ENCODE assay signal across 29 mouse cellular contexts in the genomic region with DNA sequence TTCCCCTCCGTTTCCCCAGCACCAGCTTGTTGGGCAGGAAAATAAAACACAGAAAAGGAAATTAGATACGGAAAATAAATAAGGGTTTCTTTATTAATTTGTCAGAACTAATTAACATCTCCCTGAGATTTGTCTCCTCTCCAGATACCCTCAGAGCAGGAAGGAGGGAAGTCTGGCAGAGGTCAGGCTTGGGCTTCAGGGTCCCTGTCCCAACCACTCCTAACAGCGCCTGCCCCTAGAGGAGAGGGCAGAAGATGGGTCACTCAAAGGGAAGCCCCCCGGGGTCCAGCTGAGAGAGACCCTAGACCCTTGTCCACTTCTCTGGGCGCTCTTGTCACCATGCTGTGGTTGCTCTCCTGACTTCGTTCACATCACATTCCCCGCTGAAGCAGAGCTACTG. TPM values are rescaled to one million over a fixed set of nuclear protein-coding genes. Genes with fewer than 3 reads are reported as not detected.
DNase-seq lines count a peak whose midpoint lies in the region; ATAC-seq and TF ChIP-seq lines count a peak whose summit lies in the region.
"Had no signal": no experiment of that assay in that cellular context is flagged by ENCODE, and none has a peak within 500 bp of the region (broad histone marks: within the 10 kb centered on the region; RNA-seq: fewer than 3 reads in every experiment).

No protein-coding gene starts in this region.

- H3K36me3 ChIP-seq in forebrain, embryonic 12.5 days (replicated peaks) = no peaks in the 10 kb centered on the region
- H3K36me3 ChIP-seq in forebrain, postnatal 0 days (ENCODE audit: insufficient read depth) = no peaks in the 10 kb centered on the region
- peaks cover 6% of the 10 kb centered on the region for H3K36me3 ChIP-seq in midbrain, embryonic 10.5 days
- H3K36me3 ChIP-seq in midbrain, embryonic 16.5 days (ENCODE audit: control insufficient read depth, insufficient read depth, low read length) = no peaks in the 10 kb centered on the region
- no peaks in the 10 kb centered on the region for H3K36me3 ChIP-seq in hindbrain, embryonic 13.5 days
- H3K36me3 ChIP-seq: embryonic facial prominence, embryonic 13.5 days; heart, embryonic 10.5 days; heart, embryonic 15.5 days; kidney, embryonic 15.5 days; limb, embryonic 12.5 days; liver, embryonic 15.5 days had no signal

- H3K27me3 ChIP-seq in forebrain, embryonic 12.5 days = no peaks in the 10 kb centered on the region
- H3K27me3 ChIP-seq in forebrain, postnatal 0 days (ENCODE audit: insufficient read depth, low read length) = no peaks in the 10 kb centered on the region
- H3K27me3 ChIP-seq in midbrain, embryonic 10.5 days (ENCODE audit: low read depth, poor library complexity, severe bottlenecking) = no peaks in the 10 kb centered on the region
- no peaks in the 10 kb centered on the region for H3K27me3 ChIP-seq in midbrain, embryonic 16.5 days (ENCODE audit: control insufficient read depth, insufficient read depth, low read depth, low read length)
- H3K27me3 ChIP-seq in hindbrain, embryonic 13.5 days = no peaks in the 10 kb centered on the region
- H3K27me3 ChIP-seq: embryonic facial prominence, embryonic 13.5 days; heart, embryonic 15.5 days; limb, embryonic 12.5 days; liver, embryonic 15.5 days had no signal

- no peak for ATAC-seq in forebrain, embryonic 12.5 days (ENCODE audit: low FRiP score)
- ATAC-seq in forebrain, postnatal 0 days = no peak
- ATAC-seq in midbrain, embryonic 16.5 days = no peak
- ATAC-seq in hindbrain, embryonic 13.5 days (ENCODE audit: low FRiP score) = no peak
- ATAC-seq in inflammation-experienced regulatory T-cells, adult 6 months = no peak

- intact Hi-C loops in heart, postnatal 36 days (cut with DNase I) = no loop called here

- 84% methylated on average over 7 of the region's 7 CpGs for WGBS in forebrain, embryonic 12.5 days
- WGBS in forebrain, postnatal 0 days = 73% methylated on average over 7 of the region's 7 CpGs
- WGBS in midbrain, embryonic 10.5 days = 85% methylated on average over 7 of the region's 7 CpGs
- WGBS in midbrain, embryonic 16.5 days = 69% methylated on average over 7 of the region's 7 CpGs
- WGBS in hindbrain, embryonic 13.5 days = 62% methylated on average over 7 of the region's 7 CpGs

- H3K27ac ChIP-seq in forebrain, embryonic 12.5 days = peak overlapping the region; percentile 81
- no peak overlapping the region for H3K27ac ChIP-seq in forebrain, postnatal 0 days (ENCODE audit: low read depth, low read length)
- peak overlapping the region; percentile 58; the same call in 1 of the 2 replicates for H3K27ac ChIP-seq in midbrain, embryonic 10.5 days (replicated peaks)
- H3K27ac ChIP-seq in midbrain, embryonic 16.5 days (ENCODE audit: low read length) = no peak overlapping the region
- peak overlapping the region; percentile 80; the same call in 1 of the 2 replicates for H3K27ac ChIP-seq in hindbrain, embryonic 13.5 days
- H3K27ac ChIP-seq: embryonic facial prominence, embryonic 13.5 days; heart, embryonic 10.5 days; heart, embryonic 15.5 days; kidney, embryonic 15.5 days; left cerebral cortex, adult 2 months; limb, embryonic 12.5 days; liver, embryonic 15.5 days had no signal

- H3K4me1 ChIP-seq in forebrain, embryonic 12.5 days = peaks cover 72% of the 10 kb centered on the region
- H3K4me1 ChIP-seq in forebrain, postnatal 0 days (ENCODE audit: insufficient read depth) = peaks cover 6% of the 10 kb centered on the region
- H3K4me1 ChIP-seq in midbrain, embryonic 10.5 days = peaks cover 87% of the 10 kb centered on the region
- peaks cover 22% of the 10 kb centered on the region for H3K4me1 ChIP-seq in midbrain, embryonic 16.5 days (ENCODE audit: control insufficient read depth, insufficient read depth, low read length)
- H3K4me1 ChIP-seq in hindbrain, embryonic 13.5 days (replicated peaks) = peaks cover 84% of the 10 kb centered on the region
- H3K4me1 ChIP-seq: liver, embryonic 15.5 days had no signal

- no peak overlapping the region for H3K4me2 ChIP-seq in forebrain, embryonic 12.5 days
- no peak overlapping the region for H3K4me2 ChIP-seq in forebrain, postnatal 0 days (ENCODE audit: low read depth)
- no peak overlapping the region for H3K4me2 ChIP-seq in midbrain, embryonic 16.5 days (ENCODE audit: low read length)
- no peak overlapping the region for H3K4me2 ChIP-seq in hindbrain, embryonic 13.5 days
- H3K4me2 ChIP-seq: embryonic facial prominence, embryonic 13.5 days; heart, embryonic 15.5 days; kidney, embryonic 15.5 days; limb, embryonic 12.5 days; liver, embryonic 15.5 days; lung, embryonic 14.5 days had no signal

- no peak for TF ChIP-seq CTCF in forebrain, postnatal 0 days (IDR thresholded peaks at IDR 0.05; ENCODE audit: low read depth)

- H3K9me3 ChIP-seq in forebrain, embryonic 12.5 days = no peaks in the 10 kb centered on the region
- no peaks in the 10 kb centered on the region for H3K9me3 ChIP-seq in forebrain, postnatal 0 days (ENCODE audit: low read length)
- H3K9me3 ChIP-seq in midbrain, embryonic 10.5 days (replicated peaks) = no peaks in the 10 kb centered on the region
- H3K9me3 ChIP-seq in midbrain, embryonic 16.5 days (replicated peaks; ENCODE audit: control insufficient read depth, low read length, poor library complexity, severe bottlenecking) = no peaks in the 10 kb centered on the region
- H3K9me3 ChIP-seq in hindbrain, embryonic 13.5 days = no peaks in the 10 kb centered on the region
- H3K9me3 ChIP-seq: embryonic facial prominence, embryonic 13.5 days; heart, embryonic 10.5 days; heart, embryonic 15.5 days; kidney, embryonic 15.5 days; limb, embryonic 12.5 days; liver, embryonic 15.5 days had no signal

- H3K4me3 ChIP-seq in forebrain, embryonic 12.5 days (replicated peaks) = no peak overlapping the region
- no peak overlapping the region for H3K4me3 ChIP-seq in forebrain, postnatal 0 days (ENCODE audit: low read depth, low read length)
- H3K4me3 ChIP-seq in midbrain, embryonic 10.5 days = no peak overlapping the region
- no peak overlapping the region for H3K4me3 ChIP-seq in midbrain, embryonic 16.5 days (ENCODE audit: low read depth, low read length)
- H3K4me3 ChIP-seq in hindbrain, embryonic 13.5 days = no peak overlapping the region
- H3K4me3 ChIP-seq: embryonic facial prominence, embryonic 13.5 days; erythroblast, embryonic 14.5 days; heart, embryonic 10.5 days; heart, embryonic 15.5 days; kidney, embryonic 15.5 days; left cerebral cortex, adult 2 months; limb, embryonic 12.5 days; liver, embryonic 15.5 days; myocyte had no signal

- H3K9ac ChIP-seq in forebrain, embryonic 12.5 days = no peak overlapping the region
- no peak overlapping the region for H3K9ac ChIP-seq in forebrain, postnatal 0 days
- no peak overlapping the region for H3K9ac ChIP-seq in midbrain, embryonic 16.5 days (ENCODE audit: low read depth, low read length)
- H3K9ac ChIP-seq in hindbrain, embryonic 13.5 days = no peak overlapping the region
- H3K9ac ChIP-seq: embryonic facial prominence, embryonic 13.5 days; heart, embryonic 15.5 days; kidney, embryonic 15.5 days; limb, embryonic 12.5 days; liver, embryonic 15.5 days; lung, embryonic 14.5 days had no signal

- DNase-seq in forebrain, postnatal 0 days = no peak
- DNase-seq in midbrain, embryonic 10.5 days (ENCODE audit: low spot score) = no peak
- peak; percentile 71 for DNase-seq in Muller cell, postnatal 12 days (ENCODE audit: inconsistent ontology term)
- no peak for DNase-seq in heart, postnatal 36 days
- DNase-seq: adrenal gland, postnatal 25 days; cerebellum, adult 11-12 months; cerebellum, adult 9-11 months; gastrocnemius, postnatal 25 days; heart, adult 11 months; heart, postnatal 4 days; kidney, adult 18-20 months; kidney, postnatal 25 days; lung, embryonic 14.5 days; lung, postnatal 14 days; right cerebral cortex, postnatal 25 days; thymus, postnatal 4 days had no signal

RNA-seq across cellular contexts. Expression of a gene that starts 25.4 kb away (rescaled TPM):
- 11.4 and 12.1 TPM in 2 replicates for polyA plus RNA-seq in forebrain, embryonic 12.5 days (2016; fragmentation: Nextera tagmentation; extraction: Ambion mirVana)
- 29.5 and 43.7 TPM in 2 replicates for total RNA-seq in forebrain, postnatal 0 days (2014; rRNA removed)
- 7.2 and 11.8 TPM in 2 replicates for polyA plus RNA-seq in forebrain, postnatal 0 days (2015; fragmentation: Nextera tagmentation; extraction: Ambion mirVana)
- 6.9 and 7.3 TPM in 2 replicates for polyA plus RNA-seq in midbrain, embryonic 10.5 days (2016; fragmentation: Nextera tagmentation; extraction: Ambion mirVana)
- polyA plus RNA-seq in midbrain, embryonic 16.5 days (2015; fragmentation: Nextera tagmentation; extraction: Ambion mirVana) = 13.2 and 13.4 TPM in 2 replicates
- polyA plus RNA-seq in hindbrain, embryonic 13.5 days (2015; fragmentation: Nextera tagmentation; extraction: Ambion mirVana) = 13.6 and 13.8 TPM in 2 replicates
- 1 to 10 TPM; 2.6 to 3.1 TPM for total RNA-seq in heart, postnatal 36 days (2021)
- polyA plus RNA-seq in inflammation-experienced regulatory T-cells, adult 6 months (2017; shearing (Covaris generic)) = 1 to 10 TPM in 1 of 3 experiments, under 1 TPM in 2; 0.36 to 2.6 (median 0.57) TPM

Comparison
In these comparisons a context has a peak if more than half of its experiments do, and no peak if none do; other contexts are left out.
1. H3K27ac ChIP-seq: peak in forebrain, embryonic 12.5 days (single experiment), midbrain, embryonic 10.5 days (single experiment) and hindbrain, embryonic 13.5 days (single experiment); none in forebrain, postnatal 0 days (single experiment) and midbrain, embryonic 16.5 days (single experiment).